Mouse (Mus musculus): ENCODE results near the gene Med25.

Med25 gene

GRCm38 (mm10) chr7:44892276-44892921 is at the start of gene Med25:
Gene Med25, minus strand, starts transcription at chr7:44892712.
- peak; percentile 85 to 87 for DNase-seq (ENCODE audit: low spot score in 2 of 2)

GRCm38 (mm10) chr7:44938680-44939079 is 46.2 kb upstream of the Med25 start:
- no peak for DNase-seq (ENCODE audit: low spot score in 2 of 2)

GRCm38 (mm10) chr7:44929204-44930151 is 37.0 kb upstream of the Med25 start, which contains the start of gene Ap2a1:
Gene Ap2a1, minus strand, starts transcription at chr7:44929496.
- DNase-seq (ENCODE audit: low spot score in 2 of 2) = peak; percentile 100

GRCm38 (mm10) chr7:44928570-44928969 is 36.1 kb upstream of the Med25 start:
- no peak for DNase-seq (ENCODE audit: low spot score in 2 of 2)

- peak in 1 of 2 experiments; percentile 32 for DNase-seq (ENCODE audit: low spot score in 2 of 2)
Observed at GRCm38 (mm10) chr7:44925468-44925867, 33.0 kb upstream of the Med25 start.

GRCm38 (mm10) chr7:44922530-44922929 is 30.0 kb upstream of the Med25 start:
- no peak for DNase-seq (ENCODE audit: low spot score in 2 of 2)

GRCm38 (mm10) chr7:44919127-44919526 is 26.6 kb upstream of the Med25 start:
- DNase-seq (ENCODE audit: low spot score in 2 of 2) = no peak

GRCm38 (mm10) chr7:44918219-44918618 is 25.7 kb upstream of the Med25 start:
- no peak for DNase-seq (ENCODE audit: low spot score in 2 of 2)

GRCm38 (mm10) chr7:44916881-44917280 is 24.4 kb upstream of the Med25 start:
- no peak for DNase-seq (ENCODE audit: low spot score in 2 of 2)

- DNase-seq (ENCODE audit: low spot score in 2 of 2) = no peak
Observed at GRCm38 (mm10) chr7:44916191-44916590, 23.7 kb upstream of the Med25 start.

GRCm38 (mm10) chr7:44915314-44915713 is 22.8 kb upstream of the Med25 start:
- DNase-seq (ENCODE audit: low spot score in 2 of 2) = no peak

- DNase-seq (ENCODE audit: low spot score in 2 of 2) = no peak
Observed at GRCm38 (mm10) chr7:44914396-44914795, 21.9 kb upstream of the Med25 start.

- peak; percentile 56 to 68 for DNase-seq (ENCODE audit: low spot score in 2 of 2)
Observed at GRCm38 (mm10) chr7:44908706-44909476, 16.4 kb upstream of the Med25 start.

GRCm38 (mm10) chr7:44905430-44905829 is 12.9 kb upstream of the Med25 start:
- DNase-seq (ENCODE audit: low spot score in 2 of 2) = no peak

- DNase-seq (ENCODE audit: low spot score in 2 of 2) = peak; percentile 56 to 58
Observed at GRCm38 (mm10) chr7:44901230-44901722, 8.8 kb upstream of the Med25 start.

GRCm38 (mm10) chr7:44900632-44901031 is 8.1 kb upstream of the Med25 start:
- DNase-seq (ENCODE audit: low spot score in 2 of 2) = no peak

GRCm38 (mm10) chr7:44898607-44899006 is 6.1 kb upstream of the Med25 start:
- DNase-seq (ENCODE audit: low spot score in 2 of 2) = no peak

GRCm38 (mm10) chr7:44896499-44896898 is 4.0 kb upstream of the Med25 start:
- DNase-seq (ENCODE audit: low spot score in 2 of 2) = no peak

GRCm38 (mm10) chr7:44895593-44896434 is 3.3 kb upstream of the Med25 start, which contains the start of gene Fuz:
Gene Fuz, plus strand, starts transcription at chr7:44896079.
- peak; percentile 88 for DNase-seq (ENCODE audit: low spot score in 2 of 2)

- DNase-seq (ENCODE audit: low spot score in 2 of 2) = no peak
Observed at GRCm38 (mm10) chr7:44895206-44895592, 2.7 kb upstream of the Med25 start.

GRCm38 (mm10) chr7:44894175-44894574 is 1.7 kb upstream of the Med25 start:
- no peak for DNase-seq (ENCODE audit: low spot score in 2 of 2)
